Mouse (Mus musculus) Patski (cell line): Measurements from ENCODE around the gene Rapgef2. TPM values are rescaled to one million over a fixed set of nuclear protein-coding genes. Genes with fewer than 3 reads are reported as not detected.

Source experiments
- ATAC-seq: fragments of 100-300 bp; one replicate; pipeline ENCODE4 v1.8.0; 2021
- CTCF ChIA-PET: fragments of 350-600 bp; sonication (Branson Sonifier 250); formaldehyde crosslinking; loops from one replicate; lab custom pipeline; 2022; ENCODE audit warnings: inconsistent platforms; lab: Charles Lee
- POLR2A ChIA-PET: fragments of 350-600 bp; sonication (Branson Sonifier 250); formaldehyde crosslinking; loops from one replicate; lab custom pipeline; 2022; ENCODE audit warnings: antibody characterized with exemption, inconsistent platforms; lab: Charles Lee
- DNase-seq: peaks from one replicate; pipeline ENCODE4 v3.0.0-alpha.2; 2011; ENCODE audit warnings: low read depth, low spot score
- H3K27me3 ChIP-seq: fragments of 371-371 bp; one replicate; pipeline ENCODE4 v1.5.1; 2021
- CTCF ChIP-seq: fragments of 100-300 bp; IDR thresholded peaks from one replicate; pipeline ENCODE4 v1.5.1; 2021
- in situ Hi-C: fragments of 300-500 bp; cut with MboI; formaldehyde crosslinking; loops from 3 replicates; pipeline ENCODE4 v1.11.1; 2018; ENCODE audit warnings: low pct_unique_long_range_greater_than_20kb, mixed read lengths
- polyA plus RNA-seq: library from polyadenylated mRNA; unstranded; gene quantifications from one replicate; pipeline ENCODE4 v1.2.3, GENCODE M21; 2021

The Rapgef2 gene
- polyA plus RNA-seq, 1 experiment from 2014 or later = 19.1 TPM

GRCm38 (mm10) chr3:79261816-79262316 lies 24.5 kb downstream of the Rapgef2 start:
- ChIA-PET POLR2A (interaction anchor here (0.7 to 1.7 kb wide), 4 partner anchors 11 to 18 kb away, joined by 4 to 8 read pairs (median 7); no protein-coding TSS in a partner anchor), CTCF (interaction anchor here (1.1 to 1.9 kb wide), 6 partner anchors 11 to 60 kb away, joined by 3 to 6 read pairs (median 5); no protein-coding TSS in a partner anchor)
- no peaks in the 10 kb centered on the region for H3K27me3 ChIP-seq
- TF ChIP-seq CTCF = no peak
- DNase-seq (no peak), ATAC-seq (peak; percentile 95)
- in situ Hi-C loops = no loop called here

- TF ChIP-seq CTCF = no peak
- ChIA-PET POLR2A (interaction anchor here (1.4 kb wide), 1 partner anchor 17 kb away, joined by 3 read pairs; no protein-coding TSS in a partner anchor), CTCF (interaction anchor here (2.1 kb wide), 1 partner anchor 11 kb away, joined by 5 read pairs; no protein-coding TSS in a partner anchor)
- ATAC-seq (no peak), DNase-seq (no peak)
- in situ Hi-C loops = no loop called here
- H3K27me3 ChIP-seq = no peaks in the 10 kb centered on the region
Measured at GRCm38 (mm10) chr3:79254023-79254422, 32.3 kb downstream of the Rapgef2 start.

GRCm38 (mm10) chr3:79253416-79253815 lies 32.9 kb downstream of the Rapgef2 start:
- H3K27me3 ChIP-seq = no peaks in the 10 kb centered on the region
- in situ Hi-C loops = no loop called here
- ChIA-PET CTCF (interaction anchor here (2.1 kb wide), 1 partner anchor 10 kb away, joined by 5 read pairs; no protein-coding TSS in a partner anchor), POLR2A (interaction anchor here (0.9 to 1.4 kb wide), 2 partner anchors 18 to 335 kb away, joined by 3 read pairs; no protein-coding TSS in a partner anchor)
- DNase-seq (no peak), ATAC-seq (no peak)
- no peak for TF ChIP-seq CTCF

GRCm38 (mm10) chr3:79252921-79253394 lies 33.4 kb downstream of the Rapgef2 start:
- ChIA-PET CTCF (interaction anchor here (2.1 kb wide), 1 partner anchor 10 kb away, joined by 5 read pairs; no protein-coding TSS in a partner anchor), POLR2A (interaction anchor here (0.6 to 0.9 kb wide), 2 partner anchors 37 to 336 kb away, joined by 3 to 5 read pairs; no protein-coding TSS in a partner anchor)
- DNase-seq = no peak
- ATAC-seq = no peak
- no peak for TF ChIP-seq CTCF
- no peaks in the 10 kb centered on the region for H3K27me3 ChIP-seq
- in situ Hi-C loops = no loop called here

- no peak for DNase-seq
- in situ Hi-C loops = no loop called here
- ATAC-seq = no peak
- no peaks in the 10 kb centered on the region for H3K27me3 ChIP-seq
- ChIA-PET CTCF (interaction anchor here (1.0 kb wide), 1 partner anchor 69 kb away, joined by 3 read pairs; no protein-coding TSS in a partner anchor), POLR2A (no interaction called here)
- no peak for TF ChIP-seq CTCF
Measured at GRCm38 (mm10) chr3:79249955-79250354, 36.4 kb downstream of the Rapgef2 start.

DNA sequence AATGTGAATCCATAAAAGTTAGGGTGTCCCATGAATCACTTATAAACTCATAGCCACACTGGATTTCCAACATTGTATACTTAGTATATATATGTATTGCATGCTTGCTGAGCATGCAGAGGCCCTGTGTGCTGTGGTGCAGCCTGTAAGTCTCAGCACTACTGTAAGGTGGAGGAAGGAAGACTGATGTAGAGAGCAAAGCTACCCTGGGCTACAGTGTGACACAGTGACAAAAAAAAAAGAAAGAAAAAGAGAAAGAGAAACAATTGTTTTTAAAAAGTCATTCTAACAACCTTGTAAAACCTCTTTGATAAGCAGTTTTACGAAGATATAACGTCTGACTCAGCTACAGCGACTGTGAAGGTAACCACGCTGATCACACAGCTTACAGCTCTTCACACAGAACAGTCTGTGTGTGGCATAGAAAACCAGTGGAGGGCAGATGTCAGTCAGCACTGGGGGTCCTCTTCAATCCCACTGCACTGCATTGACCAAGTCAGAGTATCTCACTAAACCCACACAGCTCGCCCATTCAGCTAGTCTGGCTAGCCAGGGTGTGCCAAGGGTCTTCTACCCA lies 37.6 kb downstream of the Rapgef2 start:
- in situ Hi-C loops = no loop called here
- TF ChIP-seq CTCF = no peak
- POLR2A ChIA-PET = interaction anchor here (0.6 kb wide), 2 partner anchors 17 to 26 kb away, joined by 3 read pairs; no protein-coding TSS in a partner anchor
- CTCF ChIA-PET = interaction anchor here (0.7 to 1.7 kb wide), 5 partner anchors 11 to 24 kb away, joined by 3 to 6 read pairs (median 3); no protein-coding TSS in a partner anchor
- ATAC-seq = no peak
- no peak for DNase-seq
- H3K27me3 ChIP-seq = no peaks in the 10 kb centered on the region

DNA sequence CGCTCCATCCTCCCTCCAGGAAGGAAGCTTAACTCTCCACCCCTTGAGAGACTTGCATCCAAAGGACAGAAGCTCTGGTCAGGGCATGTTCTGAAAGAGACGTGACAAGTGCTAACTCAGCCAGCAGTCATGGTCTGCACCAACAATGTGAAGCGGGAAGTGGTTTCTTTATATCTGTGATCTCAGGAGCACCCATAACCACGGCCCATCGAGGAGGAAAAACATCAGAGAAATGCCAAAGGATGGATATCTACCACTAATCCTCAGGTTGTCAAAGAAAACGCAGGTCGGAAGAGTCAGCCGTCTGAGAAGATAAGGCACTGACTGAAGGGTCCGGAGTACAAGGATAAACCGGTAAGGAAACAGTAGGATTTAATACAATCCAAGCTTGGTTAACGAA lies 38.1 kb downstream of the Rapgef2 start:
- POLR2A ChIA-PET = no interaction called here
- H3K27me3 ChIP-seq = no peaks in the 10 kb centered on the region
- TF ChIP-seq CTCF = no peak
- ATAC-seq = no peak
- in situ Hi-C loops = no loop called here
- DNase-seq = no peak
- CTCF ChIA-PET = interaction anchor here (0.7 to 1.7 kb wide), 6 partner anchors 11 to 25 kb away, joined by 3 to 6 read pairs (median 3); no protein-coding TSS in a partner anchor

- DNase-seq (no peak), ATAC-seq (peak; percentile 61)
- POLR2A ChIA-PET = interaction anchor here (0.6 to 1.2 kb wide), 2 partner anchors 18 to 346 kb away, joined by 4 to 8 read pairs; no protein-coding TSS in a partner anchor
- CTCF ChIA-PET = interaction anchor here (1.3 kb wide), 1 partner anchor 19 kb away, joined by 6 read pairs; no protein-coding TSS in a partner anchor
- H3K27me3 ChIP-seq = no peaks in the 10 kb centered on the region
- no peak for TF ChIP-seq CTCF
- in situ Hi-C loops = no loop called here
Measured at GRCm38 (mm10) chr3:79244347-79244746, 42.0 kb downstream of the Rapgef2 start.

- no peaks in the 10 kb centered on the region for H3K27me3 ChIP-seq
- in situ Hi-C loops = no loop called here
- no peak for TF ChIP-seq CTCF
- ChIA-PET CTCF (interaction anchor here (0.6 to 1.3 kb wide), 3 partner anchors 10 to 20 kb away, joined by 3 to 6 read pairs (median 5); no protein-coding TSS in a partner anchor), POLR2A (interaction anchor here (1.2 kb wide), 1 partner anchor 347 kb away, joined by 4 read pairs; no protein-coding TSS in a partner anchor)
- DNase-seq (no peak), ATAC-seq (no peak)
Measured at GRCm38 (mm10) chr3:79242922-79243705, 43.2 kb downstream of the Rapgef2 start.

DNA sequence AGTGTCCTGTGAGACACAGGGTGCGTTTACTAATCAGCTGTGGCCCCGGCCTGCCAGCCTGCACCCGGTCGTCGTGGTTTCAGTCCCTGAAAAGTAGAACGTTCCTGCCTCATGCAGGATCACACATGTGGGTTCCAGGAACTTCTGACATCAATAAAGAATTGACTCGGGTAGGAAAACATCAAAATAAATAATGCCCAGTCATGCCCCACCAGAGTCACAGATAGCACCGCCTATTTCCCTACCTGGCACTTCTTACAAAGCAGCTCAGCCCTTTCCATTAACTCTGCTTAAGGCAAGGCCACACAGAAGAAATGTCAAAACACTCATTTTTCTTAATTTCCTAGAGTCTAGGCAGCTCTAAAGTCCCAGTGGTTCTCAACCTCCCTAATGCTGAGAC lies 44.0 kb downstream of the Rapgef2 start:
- ChIA-PET CTCF (no interaction called here), POLR2A (no interaction called here)

More for the DNA sequence above, 44.0 kb downstream of the Rapgef2 start:
- ATAC-seq (no peak), DNase-seq (no peak)
- TF ChIP-seq CTCF = no peak
- H3K27me3 ChIP-seq = no peaks in the 10 kb centered on the region
- in situ Hi-C loops = no loop called here
